Mouse (Mus musculus): ENCODE measurements around the gene Kcne3.

Kcne3 gene

GRCm38 (mm10) chr7:100176269-100176668 lies at the start of gene Kcne3:
TSS of gene Kcne3 (plus strand) at chr7:100176502.
- DNase-seq (ENCODE audit: low spot score in 2 of 2), result no peak

- no peak for DNase-seq (ENCODE audit: low spot score in 2 of 2)
These were observed 49.8 kb upstream of the Kcne3 start for GRCm38 (mm10) chr7:100126514-100126913.

GRCm38 (mm10) chr7:100128262-100129041 lies 47.9 kb upstream of the Kcne3 start:
- DNase-seq (ENCODE audit: low spot score in 2 of 2), result no peak

GRCm38 (mm10) chr7:100130592-100130991 lies 45.7 kb upstream of the Kcne3 start:
- no peak for DNase-seq (ENCODE audit: low spot score in 2 of 2)

- no peak for DNase-seq (ENCODE audit: low spot score in 2 of 2)
These were observed 43.9 kb upstream of the Kcne3 start for GRCm38 (mm10) chr7:100132379-100132778.

- no peak for DNase-seq (ENCODE audit: low spot score in 2 of 2)
These were observed 39.3 kb upstream of the Kcne3 start for GRCm38 (mm10) chr7:100137038-100137437.

- DNase-seq (ENCODE audit: low spot score in 2 of 2), result no peak
These were observed 38.2 kb upstream of the Kcne3 start for GRCm38 (mm10) chr7:100138075-100138474.

- DNase-seq (ENCODE audit: low spot score in 2 of 2), result no peak
These were observed 35.7 kb upstream of the Kcne3 start for GRCm38 (mm10) chr7:100140591-100140990.

GRCm38 (mm10) chr7:100148586-100148985 lies 27.7 kb upstream of the Kcne3 start:
- no peak for DNase-seq (ENCODE audit: low spot score in 2 of 2)

- no peak for DNase-seq (ENCODE audit: low spot score in 2 of 2)
These were observed 26.2 kb upstream of the Kcne3 start for GRCm38 (mm10) chr7:100150086-100150485.

GRCm38 (mm10) chr7:100150626-100151025 lies 25.7 kb upstream of the Kcne3 start:
- DNase-seq (ENCODE audit: low spot score in 2 of 2), result no peak

GRCm38 (mm10) chr7:100157669-100158068 lies 18.6 kb upstream of the Kcne3 start:
- DNase-seq (ENCODE audit: low spot score in 2 of 2), result no peak

- peak; percentile 74 to 81 for DNase-seq (ENCODE audit: low spot score in 2 of 2)
These were observed 17.0 kb upstream of the Kcne3 start, which contains the start of gene Lipt2 for GRCm38 (mm10) chr7:100159105-100159841. TSS of gene Lipt2 (plus strand) at chr7:100159277.

GRCm38 (mm10) chr7:100160006-100160405 lies 16.3 kb upstream of the Kcne3 start:
- no peak for DNase-seq (ENCODE audit: low spot score in 2 of 2)

- no peak for DNase-seq (ENCODE audit: low spot score in 2 of 2)
These were observed 12.8 kb upstream of the Kcne3 start for GRCm38 (mm10) chr7:100163506-100163905.

- no peak for DNase-seq (ENCODE audit: low spot score in 2 of 2)
These were observed 7.6 kb upstream of the Kcne3 start for GRCm38 (mm10) chr7:100168654-100169053.

GRCm38 (mm10) chr7:100170756-100171155 lies 5.5 kb upstream of the Kcne3 start:
- DNase-seq (ENCODE audit: low spot score in 2 of 2), result no peak

GRCm38 (mm10) chr7:100178016-100178890 lies 2.0 kb downstream of the Kcne3 start:
- no peak for DNase-seq (ENCODE audit: low spot score in 2 of 2)

- DNase-seq (ENCODE audit: low spot score in 2 of 2), result no peak
These were observed 2.6 kb downstream of the Kcne3 start for GRCm38 (mm10) chr7:100178891-100179233.

GRCm38 (mm10) chr7:100179394-100179793 lies 3.1 kb downstream of the Kcne3 start:
- no peak for DNase-seq (ENCODE audit: low spot score in 2 of 2)

- no peak for DNase-seq (ENCODE audit: low spot score in 2 of 2)
These were observed 3.6 kb downstream of the Kcne3 start for GRCm38 (mm10) chr7:100179836-100180407.

GRCm38 (mm10) chr7:100181176-100181575 lies 4.9 kb downstream of the Kcne3 start:
- no peak for DNase-seq (ENCODE audit: low spot score in 2 of 2)

Measured in spleen, postnatal 14 days (tissue).